Mouse (Mus musculus): Measurements from ENCODE around the gene Slc25a16.
"Not testable (repeated sequence)": the region's sequence is repeated elsewhere in the genome, so short reads cannot be mapped to it uniquely, and the experiment has no call there.

The Slc25a16 gene

DNA sequence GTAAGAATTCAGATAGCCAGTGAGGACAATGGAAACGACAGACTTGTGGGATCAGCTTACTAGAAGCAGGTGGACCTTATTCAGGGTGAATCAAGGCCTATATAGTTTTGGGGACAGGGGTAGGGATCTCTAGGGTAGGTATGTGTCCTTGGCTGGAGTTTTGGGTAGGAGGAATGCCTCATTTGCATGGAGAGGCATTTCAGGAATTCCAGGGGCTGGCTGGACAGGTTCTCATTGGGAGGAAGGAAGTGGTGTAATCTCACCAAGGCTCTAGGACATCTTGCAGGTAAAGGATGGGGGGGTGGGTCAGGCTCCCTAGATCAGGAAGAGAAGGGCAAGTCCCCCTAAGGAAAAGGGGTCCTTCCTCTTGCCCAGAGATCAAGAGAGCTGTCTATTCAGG is 17.6 kb upstream of the Slc25a16 start:
- no peak for DNase-seq (ENCODE audit: low spot score in 2 of 2)

DNA sequence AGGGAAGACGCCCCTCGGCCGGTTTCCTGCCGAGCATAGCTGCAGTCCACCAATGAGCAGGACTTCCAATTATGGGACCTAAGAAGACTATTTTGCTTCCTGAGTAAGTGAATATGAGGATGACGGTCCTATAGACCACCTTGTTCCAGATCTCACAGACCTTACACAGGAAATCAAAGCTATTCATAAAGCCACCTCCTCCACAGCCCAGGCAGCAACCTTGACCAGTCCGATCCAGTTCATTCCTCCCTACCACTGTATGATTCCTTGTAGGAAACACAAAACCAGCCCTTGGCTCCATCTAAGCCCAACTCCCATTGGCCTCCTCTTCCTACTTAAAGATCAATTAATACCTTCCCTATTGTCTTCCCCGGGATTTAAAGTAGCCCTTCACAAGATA is 14.1 kb upstream of the Slc25a16 start:
- no peak for DNase-seq (ENCODE audit: low spot score in 2 of 2)

DNA sequence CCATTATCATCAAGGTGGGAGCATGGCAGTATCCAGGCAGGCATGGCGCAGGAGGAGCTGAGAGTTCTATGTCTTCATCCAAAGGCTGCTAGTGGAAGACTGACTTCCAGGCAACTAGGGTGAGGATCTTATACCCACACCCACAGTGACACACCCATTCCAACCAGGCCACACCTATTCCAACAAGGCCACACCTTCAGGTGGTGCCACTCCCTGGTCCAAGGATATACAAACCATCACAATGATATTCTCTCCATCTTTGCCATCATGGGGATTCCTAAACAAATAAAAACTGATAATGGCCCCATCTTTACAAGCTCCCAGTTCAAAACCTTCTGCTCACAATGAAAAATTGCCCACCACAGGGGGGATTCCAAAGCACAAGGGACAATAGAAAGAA is 11.5 kb upstream of the Slc25a16 start, which contains the start of gene Tet1:
Gene Tet1, minus strand, starts transcription at position 101 of the 400 bp plus-strand sequence.
- DNase-seq (ENCODE audit: low spot score in 2 of 2) = not testable (repeated sequence)

DNA sequence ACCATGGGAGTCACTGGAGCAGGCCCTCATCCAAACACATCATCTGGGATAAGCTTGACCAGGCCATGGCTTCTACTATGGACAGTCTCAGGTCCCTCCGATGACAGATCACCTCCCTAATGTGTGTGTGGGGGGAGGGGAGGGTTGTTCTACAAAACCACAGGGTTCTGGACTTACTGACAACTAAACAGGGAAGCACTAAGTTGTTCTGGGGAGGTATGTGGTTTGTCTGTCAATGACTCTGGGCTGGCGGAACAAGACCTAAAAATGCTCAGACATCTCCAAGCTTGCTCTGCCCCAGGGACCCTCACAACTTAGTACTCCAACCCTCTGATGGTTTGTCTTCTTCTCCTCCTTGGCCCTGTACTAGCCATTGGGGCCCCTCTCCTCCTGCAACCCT is 9.3 kb upstream of the Slc25a16 start:
- no peak for DNase-seq (ENCODE audit: low spot score in 2 of 2)

DNA sequence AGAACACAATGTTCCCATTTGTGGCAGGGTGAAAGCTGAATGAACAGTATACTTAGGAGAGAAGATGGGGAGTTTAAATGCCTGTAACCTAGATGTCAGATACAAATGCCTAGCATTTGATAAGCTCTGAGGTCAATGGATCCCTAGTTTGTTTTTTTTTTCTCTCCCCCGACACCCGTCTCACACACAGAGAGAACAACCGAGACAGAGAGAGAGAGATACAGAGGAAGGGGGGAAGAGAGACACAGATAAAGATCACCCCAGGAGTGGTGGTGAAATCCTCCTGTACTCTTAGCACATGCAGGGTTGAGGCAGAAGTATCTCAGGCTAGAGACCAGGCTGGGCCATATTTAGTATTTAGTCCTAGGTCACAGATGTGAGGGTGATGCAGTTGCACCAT is 1.4 kb upstream of the Slc25a16 start:
- DNase-seq (ENCODE audit: low spot score in 2 of 2) = no peak

DNA sequence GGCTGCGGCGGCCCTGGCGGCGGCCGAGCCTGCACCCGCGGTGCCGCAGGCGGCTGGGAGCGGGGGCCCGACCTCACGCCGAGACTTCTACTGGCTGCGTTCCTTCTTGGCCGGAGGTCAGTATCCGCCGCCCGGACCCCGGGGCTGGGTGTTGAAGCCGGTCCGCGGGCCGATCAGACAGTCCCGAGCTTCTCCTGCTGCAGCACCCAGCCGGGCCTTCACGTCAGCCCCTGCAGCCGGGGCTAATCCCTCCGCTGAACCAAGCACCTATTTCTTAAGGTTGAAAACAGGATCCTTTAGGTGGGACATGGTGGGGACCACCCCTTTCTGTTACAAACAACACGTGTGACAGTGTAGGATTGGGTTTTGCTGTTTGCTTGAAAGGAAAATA is 328 bp downstream of the Slc25a16 start:
- DNase-seq (ENCODE audit: low spot score in 2 of 2) = no peak

DNA sequence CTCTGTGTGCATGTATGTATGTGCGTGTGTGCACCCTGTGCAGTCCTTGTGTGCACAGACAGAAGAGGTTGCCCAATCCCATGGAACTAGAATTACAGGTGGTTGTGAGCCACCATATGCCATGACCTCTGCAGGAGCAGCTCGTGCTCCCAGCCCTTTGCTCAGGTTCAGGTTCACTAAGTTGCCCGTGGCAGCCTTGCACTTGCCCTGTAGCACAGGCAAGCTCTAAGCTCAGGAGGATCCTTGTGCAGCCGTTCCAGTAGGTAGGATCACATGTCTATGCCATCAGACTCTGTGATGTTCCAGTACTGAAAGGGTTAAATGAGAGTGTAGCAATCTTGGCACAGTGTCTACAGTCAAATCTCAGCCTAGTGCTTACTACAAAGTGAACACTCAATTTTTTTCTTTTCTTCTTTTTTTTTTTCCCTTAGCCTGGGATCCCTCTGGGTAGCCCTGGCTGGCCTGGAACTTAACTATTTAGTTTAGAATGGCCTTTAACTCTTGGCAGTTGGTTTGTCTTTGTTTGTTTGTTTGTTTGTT is 3.7 kb downstream of the Slc25a16 start:
- DNase-seq (ENCODE audit: low spot score in 2 of 2) = no peak

DNA sequence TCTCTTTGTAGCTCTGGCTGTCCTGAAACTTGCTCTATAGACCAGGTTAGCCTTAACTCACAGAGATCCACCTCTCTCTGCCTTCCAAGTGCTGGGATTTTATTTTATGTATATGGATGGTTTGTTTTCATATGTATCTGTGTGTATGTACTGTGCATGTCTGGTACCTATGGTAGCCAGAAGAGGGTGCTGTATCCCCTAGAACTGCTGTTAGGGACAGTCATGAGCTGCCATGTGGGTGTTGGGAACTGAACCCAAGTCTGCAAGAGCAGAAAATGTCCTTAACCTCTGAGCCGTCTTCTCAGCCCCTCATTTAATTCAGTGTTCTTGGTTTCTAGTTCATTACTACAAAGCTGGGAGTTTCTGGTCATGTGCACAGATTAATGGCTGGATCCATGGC is 11.9 kb downstream of the Slc25a16 start:
- DNase-seq (ENCODE audit: low spot score in 2 of 2) = no peak

DNA sequence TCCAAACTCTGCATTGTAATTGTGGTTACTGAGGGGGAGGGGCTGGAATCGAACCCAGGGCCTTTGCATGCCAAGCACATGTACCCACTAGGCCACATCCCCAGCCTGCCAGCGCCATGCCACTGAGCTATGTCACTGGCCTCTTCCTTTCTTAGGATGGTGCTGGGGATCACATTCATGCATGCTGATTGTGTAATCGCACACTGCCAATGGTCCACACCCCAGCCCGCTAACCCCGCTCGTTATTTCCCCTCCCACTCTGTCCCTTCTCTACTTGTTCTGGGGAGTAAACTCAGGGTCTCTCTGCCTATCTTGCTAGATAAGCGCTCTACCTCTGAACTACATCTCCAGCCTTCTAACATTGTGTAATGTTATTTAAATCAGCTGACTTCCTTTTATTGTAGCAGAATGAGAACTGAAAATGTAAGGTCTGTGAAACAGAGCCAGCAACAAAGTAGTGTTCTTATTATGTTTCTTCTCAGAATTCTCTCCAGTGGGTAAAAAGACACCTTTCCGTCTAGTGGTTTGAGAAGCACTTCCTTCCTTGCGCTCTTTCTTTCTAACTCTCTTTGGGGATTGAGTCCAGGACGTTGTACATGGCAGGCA is 24.6 kb downstream of the Slc25a16 start:
- DNase-seq (ENCODE audit: low spot score in 2 of 2) = no peak

DNA sequence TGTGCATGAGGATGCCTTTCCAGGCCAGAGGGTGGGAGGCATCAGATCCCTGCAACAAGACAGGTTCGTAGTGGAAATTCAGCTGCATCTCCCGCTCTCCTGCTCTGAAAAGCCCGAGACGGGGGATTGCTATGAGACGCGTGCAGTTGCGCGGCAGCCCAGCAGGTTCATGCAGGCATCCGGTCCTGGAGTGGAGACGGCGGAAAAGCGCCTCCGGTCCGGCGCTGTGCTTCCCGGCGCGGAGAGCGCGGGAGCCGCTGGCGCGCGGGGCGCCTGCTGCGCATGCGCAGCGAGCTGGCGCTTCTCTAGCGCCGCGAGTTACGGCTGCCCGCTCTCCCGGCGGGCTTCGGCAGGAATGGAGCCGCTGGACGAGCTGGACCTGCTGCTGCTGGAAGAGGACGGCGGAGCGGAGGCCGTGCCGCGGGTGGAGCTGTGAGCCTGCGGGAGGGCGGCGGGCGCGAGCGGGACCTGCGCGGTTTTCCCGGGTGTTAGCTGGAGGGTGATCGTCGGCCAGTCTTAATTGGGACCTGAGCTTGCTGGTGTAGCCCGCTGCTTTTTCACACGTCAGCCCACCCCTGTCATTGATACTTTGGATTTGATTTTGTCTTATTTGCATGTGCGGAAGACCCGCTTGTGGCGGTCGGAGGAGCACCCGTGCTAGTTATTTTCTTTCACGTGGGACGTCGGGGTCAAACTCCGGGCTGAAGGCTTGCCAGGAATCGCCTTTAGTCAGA is 26.5 kb downstream of the Slc25a16 start, which contains the start of gene Dna2:
Gene Dna2, plus strand, starts transcription at position 289 of the 734 bp plus-strand sequence.
- peak; percentile 74 to 85 for DNase-seq (ENCODE audit: low spot score in 2 of 2)

DNA sequence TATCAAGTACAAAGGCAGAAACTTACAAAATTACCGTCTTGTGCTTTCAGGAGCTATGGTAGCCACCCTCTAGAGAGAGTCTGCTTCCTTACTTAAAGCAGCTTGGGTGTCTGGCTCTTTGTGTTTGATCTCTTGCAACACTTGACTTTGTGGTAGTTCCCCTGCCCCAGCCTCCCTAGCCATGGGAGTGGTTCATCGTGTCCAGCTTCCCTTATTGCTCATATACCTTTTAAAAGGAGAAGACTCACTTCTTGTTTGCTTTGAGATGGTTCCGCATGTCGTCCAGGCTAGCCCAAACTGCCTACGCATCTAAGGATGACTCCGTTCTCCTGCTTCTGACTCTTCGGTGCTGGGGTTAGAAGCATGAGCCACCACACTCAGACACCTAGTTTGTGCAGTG is 28.1 kb downstream of the Slc25a16 start:
- DNase-seq (ENCODE audit: low spot score in 2 of 2) = peak in 1 of 2 experiments; percentile 31

DNA sequence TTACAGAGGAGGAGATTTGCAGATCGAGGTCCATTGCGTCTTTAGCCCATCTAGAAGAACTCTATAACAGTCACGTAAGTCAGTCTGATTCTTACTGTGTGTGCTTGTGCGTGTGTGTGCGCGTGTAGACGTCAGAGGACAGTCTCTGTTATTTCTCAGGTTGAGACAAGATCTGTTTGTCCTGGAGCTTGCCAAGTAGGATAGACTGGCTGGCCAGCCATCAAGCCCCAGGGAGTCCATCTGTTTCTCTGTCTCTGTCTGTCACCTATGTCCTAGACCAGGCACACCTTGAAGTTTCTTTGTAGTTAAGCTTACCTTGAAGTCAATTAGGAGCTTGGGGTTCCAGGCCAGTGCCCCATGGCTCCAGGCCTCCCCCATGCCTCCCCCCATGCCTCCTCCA is 43.5 kb downstream of the Slc25a16 start:
- DNase-seq (ENCODE audit: low spot score in 2 of 2) = no peak

DNA sequence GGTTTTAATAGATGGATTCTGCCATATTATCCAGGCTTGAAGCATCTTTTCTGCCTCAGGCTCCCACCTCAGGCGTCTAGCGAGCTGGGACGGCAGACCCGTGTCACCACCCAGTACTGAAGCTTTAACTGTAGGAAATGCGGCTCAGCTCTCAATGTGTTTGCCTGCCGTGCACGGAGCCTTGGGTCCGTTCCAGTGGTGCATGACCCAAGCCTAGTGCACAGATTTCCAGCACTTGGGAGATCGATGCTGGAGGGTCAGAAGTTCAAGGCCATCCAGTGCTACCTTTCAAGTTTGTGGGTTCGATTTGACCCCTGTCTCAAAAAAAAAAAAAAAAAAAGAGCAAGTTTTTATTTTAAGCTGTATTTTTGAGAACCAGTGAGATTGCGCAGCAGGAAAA is 45.4 kb downstream of the Slc25a16 start:
- no peak for DNase-seq (ENCODE audit: low spot score in 2 of 2)

DNA sequence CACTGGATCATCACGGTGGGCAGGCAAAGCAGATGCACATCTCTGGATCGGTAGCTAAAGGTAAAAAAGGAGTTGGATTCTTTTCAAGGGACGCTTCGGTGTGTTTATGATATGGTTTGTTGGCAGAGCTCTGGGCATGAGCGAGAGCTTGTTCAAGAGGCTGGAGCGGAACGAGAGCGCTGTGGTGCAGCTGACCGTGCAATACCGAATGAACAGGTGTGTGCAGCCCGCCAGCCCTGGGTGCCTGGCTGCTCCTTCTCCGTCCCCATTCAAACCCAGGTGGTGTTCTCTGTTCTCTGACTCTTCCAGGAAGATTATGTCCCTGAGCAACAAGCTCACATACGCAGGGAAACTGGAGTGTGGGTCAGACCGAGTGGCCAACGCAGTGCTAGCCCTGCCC is 45.9 kb downstream of the Slc25a16 start:
- DNase-seq (ENCODE audit: low spot score in 2 of 2) = no peak

DNA sequence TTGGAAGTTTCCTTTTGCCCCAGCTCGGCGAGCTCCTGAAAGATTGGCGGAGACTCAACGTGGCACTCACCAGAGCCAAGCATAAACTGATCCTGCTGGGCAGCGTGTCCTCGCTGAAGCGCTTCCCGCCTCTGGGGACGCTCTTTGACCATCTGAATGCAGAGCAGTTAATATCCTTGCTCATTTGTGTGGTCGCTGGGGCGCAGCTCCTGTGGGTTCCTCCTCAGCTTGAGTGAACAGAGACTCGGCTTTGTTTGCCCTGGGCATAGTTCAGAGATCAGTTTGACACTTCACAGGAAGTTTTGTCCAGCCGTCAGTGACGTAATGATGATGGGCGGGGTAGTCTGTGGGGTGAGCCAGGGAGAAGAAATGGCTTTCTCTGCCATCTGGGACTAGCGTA is 51.4 kb downstream of the Slc25a16 start:
- DNase-seq (ENCODE audit: low spot score in 2 of 2) = no peak

DNA sequence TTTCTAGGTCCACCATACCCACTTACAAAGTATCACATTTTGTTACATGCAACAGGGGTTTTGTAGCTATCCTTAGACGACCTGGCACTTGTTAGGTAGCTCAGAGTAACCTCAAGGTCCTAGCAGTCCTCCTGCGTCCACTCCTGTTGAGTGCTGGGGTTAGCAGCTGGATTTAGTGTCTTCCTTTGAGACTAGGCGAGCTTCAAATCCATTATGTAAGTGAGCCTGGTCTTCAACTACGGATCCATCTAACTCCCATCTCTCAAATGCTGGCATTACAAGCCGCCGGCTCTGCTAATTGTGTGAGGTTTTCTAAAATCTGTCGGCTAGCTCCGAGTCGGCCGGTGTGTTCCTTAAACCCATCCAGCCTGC is 59.2 kb downstream of the Slc25a16 start:
- DNase-seq (ENCODE audit: low spot score in 2 of 2) = no peak

DNA sequence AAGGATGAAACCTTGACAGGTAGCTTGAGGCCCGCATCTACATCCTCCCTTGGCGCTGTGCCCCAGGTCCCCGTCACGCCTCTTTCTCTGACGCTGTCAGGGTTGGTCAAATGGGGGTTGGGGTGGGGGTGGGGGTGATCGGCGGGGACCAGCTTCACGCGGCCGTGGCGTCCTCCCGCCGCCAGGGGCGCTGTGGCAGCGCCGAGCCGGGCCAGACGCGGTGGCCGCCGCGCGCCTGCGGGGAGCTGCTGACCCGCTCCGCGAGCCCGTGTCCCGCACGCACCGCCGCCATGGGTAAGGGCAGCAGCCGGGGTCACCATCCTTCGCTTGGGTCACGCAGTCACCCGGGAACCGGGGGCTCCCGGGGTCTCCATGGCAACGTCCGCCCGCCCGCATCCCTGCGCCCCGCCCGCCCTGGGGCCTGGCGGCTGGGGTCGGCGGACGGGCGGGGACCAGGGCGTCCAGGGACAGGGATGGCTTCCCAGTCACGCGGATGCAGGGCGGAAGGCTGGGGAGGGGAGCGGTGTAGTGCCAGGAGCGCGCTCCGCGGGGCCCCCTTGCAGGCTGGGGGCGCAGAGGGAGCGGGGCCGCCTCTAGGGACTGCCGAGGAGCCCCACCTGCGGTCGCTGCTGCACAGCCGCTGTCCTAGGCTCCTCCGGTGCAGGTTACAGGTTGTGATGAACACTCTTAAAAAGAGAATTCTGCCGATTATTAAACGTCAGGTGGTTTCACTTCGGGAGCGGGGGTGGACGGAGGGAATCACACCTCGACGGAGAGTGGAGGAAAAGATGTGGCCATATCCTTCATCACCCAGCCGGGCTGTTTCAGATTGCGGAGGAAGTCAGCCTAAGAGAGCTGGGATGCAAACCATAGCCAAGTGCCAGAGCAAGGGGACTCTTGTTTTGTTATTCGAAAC is 59.9 kb downstream of the Slc25a16 start, which contains the start of gene Rufy2:
Gene Rufy2, plus strand, starts transcription at position 185 of the 916 bp plus-strand sequence.
- DNase-seq (ENCODE audit: low spot score in 2 of 2) = peak; percentile 77 to 94

DNA sequence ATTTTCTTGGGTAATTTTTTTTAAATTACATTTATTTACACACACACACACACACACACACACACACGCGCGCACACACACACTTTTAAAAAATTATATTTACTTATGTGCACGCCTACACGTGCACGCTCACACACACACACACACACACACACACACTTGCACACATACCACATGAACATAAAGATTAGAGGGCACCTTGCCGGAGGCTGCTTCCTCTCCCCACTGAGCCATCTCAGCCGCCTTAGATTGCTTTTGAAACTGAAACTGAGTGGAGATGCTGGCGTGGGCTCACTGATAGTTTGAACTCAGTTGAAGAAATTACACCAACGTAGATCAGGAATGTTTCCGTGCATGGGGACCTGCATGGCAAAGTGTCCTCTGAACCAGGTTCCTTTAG is 63.6 kb downstream of the Slc25a16 start:
- no peak for DNase-seq (ENCODE audit: low spot score in 2 of 2)

DNA sequence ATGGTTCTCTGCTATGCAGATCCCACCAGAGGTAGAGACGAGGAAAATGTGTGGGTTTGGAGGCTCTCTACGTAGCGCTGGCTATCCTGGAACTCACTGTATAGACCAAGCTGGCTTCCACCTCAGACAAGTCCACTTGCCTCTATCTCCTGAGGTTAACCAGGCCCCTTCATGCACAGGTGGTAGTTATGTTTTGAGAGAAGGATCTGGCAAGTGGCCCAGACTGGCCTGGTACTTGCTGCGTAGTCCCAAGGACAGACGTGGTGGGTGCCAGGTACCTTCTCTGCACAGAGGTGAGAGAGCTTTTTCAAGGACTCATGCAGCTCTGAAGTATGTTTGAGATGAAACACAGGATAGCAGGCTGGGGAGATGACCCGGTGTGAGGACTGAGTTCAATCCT is 64.1 kb downstream of the Slc25a16 start:
- DNase-seq (ENCODE audit: low spot score in 2 of 2) = no peak

DNA sequence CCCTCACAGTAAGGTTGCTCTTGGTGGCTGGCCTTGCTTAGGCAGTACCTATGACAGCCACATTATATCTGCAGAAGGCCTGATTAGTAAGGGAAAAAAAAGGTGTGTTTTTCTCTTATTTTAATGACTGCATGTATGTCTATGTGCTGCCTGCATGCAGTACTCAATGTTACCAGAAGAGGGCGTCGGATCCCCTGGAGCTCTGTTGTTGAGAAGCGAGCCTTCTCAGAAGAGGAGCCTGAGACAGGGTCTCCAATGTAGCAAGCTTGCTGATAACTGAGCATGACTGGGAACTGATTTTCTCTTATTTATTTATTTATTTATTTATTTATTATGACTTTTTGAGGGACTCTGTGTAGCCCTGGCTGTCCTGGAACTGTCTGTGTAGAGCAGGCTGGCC is 66.9 kb downstream of the Slc25a16 start:
- peak; percentile 62 to 83 for DNase-seq (ENCODE audit: low spot score in 2 of 2)

DNA sequence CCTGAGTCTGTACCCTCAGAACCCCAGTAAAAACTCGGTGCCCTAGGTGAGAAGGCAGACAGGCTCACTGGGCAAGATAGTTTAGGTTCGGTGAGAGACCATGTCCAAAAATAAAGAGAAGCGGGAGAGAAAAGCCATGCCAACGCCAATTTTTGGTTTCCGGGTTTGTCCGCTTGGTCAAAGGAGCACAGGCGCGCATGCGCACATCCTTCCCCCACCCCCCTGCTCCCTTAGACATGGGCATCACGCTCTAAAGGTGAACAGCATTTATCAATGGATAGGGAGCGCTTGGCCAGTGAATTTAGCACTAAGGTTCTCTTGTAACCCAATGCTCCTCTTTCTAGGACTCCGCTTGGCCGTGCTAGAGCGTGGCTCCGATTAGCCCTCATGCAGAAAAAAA is 70.2 kb downstream of the Slc25a16 start:
- DNase-seq (ENCODE audit: low spot score in 2 of 2) = no peak

DNA sequence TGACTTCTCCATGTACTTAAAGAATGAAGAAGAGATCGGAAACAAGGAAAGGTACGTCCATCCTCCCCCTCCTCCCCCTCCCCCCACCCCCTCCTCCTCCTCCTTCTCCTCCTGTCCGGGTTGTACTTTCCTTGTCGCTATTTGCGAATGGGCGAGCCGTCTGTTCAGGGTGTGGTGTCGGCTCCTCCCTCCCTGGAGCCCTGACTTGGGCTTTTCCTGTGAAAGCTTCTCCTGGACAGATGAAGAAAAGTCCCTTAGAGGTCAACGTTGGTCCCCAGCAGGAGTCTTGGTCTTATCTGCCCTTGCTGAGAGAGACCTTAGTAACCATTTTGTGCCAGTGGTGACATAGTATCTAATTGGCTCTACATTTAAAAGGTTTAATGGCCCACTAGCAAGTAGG is 73.6 kb downstream of the Slc25a16 start:
- no peak for DNase-seq (ENCODE audit: low spot score in 2 of 2)
